Mouse (Mus musculus) midbrain, postnatal 0 days (tissue): ENCODE measurements around the gene Thoc7. TPM values are rescaled to one million over a fixed set of nuclear protein-coding genes. Genes with fewer than 3 reads are reported as not detected.
"Not testable (repeated sequence)": the region's sequence is repeated elsewhere in the genome, so short reads cannot be mapped to it uniquely, and the experiment has no call there.

ENCODE experiments used
- ATAC-seq: fragments of 200-750 bp; cut with Nextera tagmentation; 2 replicates; pipeline ENCODE4 v1.8.0; 2017; ENCODE audit warnings: moderate number of reproducible peaks, mild to moderate bottlenecking, moderate TSS enrichment, moderate library complexity; ENCODE audit not compliant: low FRiP score
- DNase-seq: peaks from one replicate; pipeline ENCODE4 v3.0.0-alpha.2; 2015; ENCODE audit warnings: low spot score
- H3K27ac ChIP-seq: fragments of 300-500 bp; sonication (generic); 2 replicates; pipeline ENCODE4 v1.5.1; 2014; ENCODE audit warnings: low read depth, mild to moderate bottlenecking, low read length, mixed read lengths
- H3K27me3 ChIP-seq: fragments of 300-500 bp; sonication (generic); 2 replicates; pipeline ENCODE4 v1.6.1; 2014; ENCODE audit warnings: low read length, control low read depth, mixed read lengths; ENCODE audit not compliant: insufficient read depth
- H3K36me3 ChIP-seq: fragments of 300-500 bp; sonication (generic); 2 replicates; pipeline ENCODE4 v1.6.1; 2014; ENCODE audit warnings: low read length, control low read depth, mixed read lengths; ENCODE audit not compliant: insufficient read depth
- H3K4me1 ChIP-seq: fragments of 300-500 bp; sonication (generic); 2 replicates; pipeline ENCODE4 v1.6.1; 2014; ENCODE audit warnings: mild to moderate bottlenecking, control low read depth, antibody characterized with exemption, low read length, mixed read lengths; ENCODE audit not compliant: insufficient read depth
- H3K4me2 ChIP-seq: fragments of 300-500 bp; sonication (generic); 2 replicates; pipeline ENCODE4 v1.6.1; 2014; ENCODE audit warnings: low read depth, mild to moderate bottlenecking, low read length, mixed read lengths; ENCODE audit not compliant: poor library complexity, severe bottlenecking
- H3K4me3 ChIP-seq: fragments of 300-500 bp; sonication (generic); 2 replicates; pipeline ENCODE4 v1.5.1; 2014; ENCODE audit warnings: low read depth, mild to moderate bottlenecking, low read length, moderate library complexity
- H3K9ac ChIP-seq: fragments of 300-500 bp; sonication (generic); replicated peaks from 2 replicates; pipeline ENCODE4 v1.6.1; 2014; ENCODE audit warnings: mild to moderate bottlenecking, low read length, moderate library complexity, mixed read lengths; ENCODE audit not compliant: poor library complexity, severe bottlenecking
- H3K9me3 ChIP-seq: fragments of 300-500 bp; sonication (generic); 2 replicates; pipeline ENCODE4 v1.6.1; 2016; ENCODE audit warnings: low read length, control low read depth
- CTCF ChIP-seq: IDR thresholded peaks from 2 replicates; pipeline ENCODE4 v1.5.1; 2016; ENCODE audit warnings: antibody characterized with exemption, mild to moderate bottlenecking
- WGBS: fragments of 180-500 bp; shearing (Covaris S2); extraction: QIAGEN DNeasy Blood & Tissue Kit; methylation state at CpG from one replicate; pipeline ENCODE4 v1.1.7; 2014; 5-methylcytosine and 5-hydroxymethylcytosine counted together
- polyA plus RNA-seq: library from polyadenylated mRNA; unstranded; fragments of >200 nt; fragmentation: Nextera tagmentation; extraction: Ambion mirVana; gene quantifications from 2 replicates; pipeline ENCODE4 v1.2.1, GENCODE M21; 2015
- total RNA-seq: library from RNA; depleted of rRNA; stranded (reverse); fragments of >200 nt; gene quantifications from 2 replicates; pipeline ENCODE4 v1.2.3, GENCODE M21; 2014

The Thoc7 gene
- total and polyA plus RNA-seq, 2 experiments from 2014 or later = 55.7 to 195 TPM

- ATAC-seq (no peak), DNase-seq (no peak)
- peak; percentile 22; the same call in 1 of the 2 replicates for TF ChIP-seq CTCF
- Histone ChIP-seq H3K4me1 (no peaks in the 10 kb centered on the region), H3K27me3 (no peaks in the 10 kb centered on the region), H3K9ac (no peak overlapping the region), H3K27ac (no peak overlapping the region), H3K36me3 (no peaks in the 10 kb centered on the region), H3K9me3 (no peaks in the 10 kb centered on the region), H3K4me3 (no peak overlapping the region), H3K4me2 (no peak overlapping the region)
- WGBS = 30% methylated on average over 1 of the region's 1 CpGs
Observed at GRCm38 (mm10) chr14:13967607-13968006, 6.0 kb upstream of the Thoc7 start.

GRCm38 (mm10) chr14:13963527-13963926, 1.9 kb upstream of the Thoc7 start:
- ATAC-seq (no peak), DNase-seq (no peak)
- Histone ChIP-seq H3K9me3 (no peaks in the 10 kb centered on the region), H3K4me3 (no peak overlapping the region), H3K9ac (no peak overlapping the region), H3K27me3 (no peaks in the 10 kb centered on the region), H3K4me2 (no peak overlapping the region), H3K27ac (no peak overlapping the region), H3K4me1 (0 out of 2 replicates have a peak, but pooled peaks cover 5% of the 10 kb centered on the region), H3K36me3 (no peaks in the 10 kb centered on the region)
- no peak for TF ChIP-seq CTCF
- WGBS = 82% methylated on average over 1 of the region's 1 CpGs

- Histone ChIP-seq H3K9ac (no peak overlapping the region), H3K4me2 (no peak overlapping the region), H3K9me3 (no peaks in the 10 kb centered on the region), H3K4me3 (no peak overlapping the region), H3K4me1 (0 out of 2 replicates have a peak, but pooled peaks cover 5% of the 10 kb centered on the region), H3K36me3 (no peaks in the 10 kb centered on the region), H3K27ac (no peak overlapping the region), H3K27me3 (no peaks in the 10 kb centered on the region)
- 93% methylated on average over 6 of the region's 6 CpGs for WGBS
- ATAC-seq = no peak
- no peak for DNase-seq
- no peak for TF ChIP-seq CTCF
Observed at GRCm38 (mm10) chr14:13962476-13962875, 824 bp upstream of the Thoc7 start.

- H3K9me3 ChIP-seq = no peaks in the 10 kb centered on the region
- DNase-seq = peak; percentile 74
- ATAC-seq = peak; percentile 90
- WGBS = under 1% methylated on average over 64 of the region's 75 CpGs
- peak overlapping the region; percentile 91 for H3K4me3 ChIP-seq
- peak overlapping the region; percentile 75 for H3K4me2 ChIP-seq
- no peaks in the 10 kb centered on the region for H3K36me3 ChIP-seq
- peak overlapping the region; percentile 98 for H3K9ac ChIP-seq
- no peak for TF ChIP-seq CTCF
- 0 out of 2 replicates have a peak, but pooled peaks cover 5% of the 10 kb centered on the region for H3K4me1 ChIP-seq
- H3K27me3 ChIP-seq = no peaks in the 10 kb centered on the region
- peak overlapping the region; percentile 85 for H3K27ac ChIP-seq
Observed at GRCm38 (mm10) chr14:13960482-13961325, 948 bp downstream of the Thoc7 start.

GRCm38 (mm10) chr14:13960079-13960478, 1.6 kb downstream of the Thoc7 start:
- 0% methylated on average over 9 of the region's 9 CpGs for WGBS
- no peaks in the 10 kb centered on the region for H3K9me3 ChIP-seq
- DNase-seq (peak; percentile 52), ATAC-seq (peak; percentile 47; the same call in 1 of the 2 replicates)
- no peak for TF ChIP-seq CTCF
- H3K36me3 ChIP-seq = no peaks in the 10 kb centered on the region
- no peaks in the 10 kb centered on the region for H3K27me3 ChIP-seq
- H3K27ac ChIP-seq = peak overlapping the region; percentile 85; the same call in 1 of the 2 replicates
- peak overlapping the region; percentile 91 for H3K4me3 ChIP-seq
- H3K4me2 ChIP-seq = peak overlapping the region; percentile 75
- H3K4me1 ChIP-seq = 0 out of 2 replicates have a peak, but pooled peaks cover 5% of the 10 kb centered on the region
- peak overlapping the region; percentile 98 for H3K9ac ChIP-seq

GRCm38 (mm10) chr14:13952151-13952550, 9.5 kb downstream of the Thoc7 start:
- DNase-seq, H3K27me3 ChIP-seq, H3K4me1 ChIP-seq, H3K4me3 ChIP-seq, H3K9me3 ChIP-seq, H3K27ac ChIP-seq, H3K4me2 ChIP-seq, H3K9ac ChIP-seq, ATAC-seq: not testable (repeated sequence)
- H3K36me3 ChIP-seq = peaks cover 26% of the 10 kb centered on the region
- WGBS = 97% methylated on average over 3 of the region's 3 CpGs
